Mouse (Mus musculus) forebrain, embryonic 14.5 days (tissue): ENCODE results near the gene Zc3h18. TPM values are rescaled to one million over a fixed set of nuclear protein-coding genes. Genes with fewer than 3 reads are reported as not detected.
A peak's percentile ranks its signal among the peaks of the same experiment; 100 is the strongest.

Experiments used
- ATAC-seq: fragments of 200-750 bp; cut with Nextera tagmentation; 2 replicates; pipeline ENCODE4 v1.8.0; 2017; ENCODE audit warnings: mild to moderate bottlenecking, moderate library complexity
- DNase-seq: peaks from one replicate; pipeline ENCODE4 v3.0.0-alpha.2; 2015; ENCODE audit warnings: low spot score
- H3K27ac ChIP-seq: fragments of 300-500 bp; sonication (generic); 2 replicates; pipeline ENCODE4 v1.5.1; 2014; ENCODE audit warnings: low read depth, mild to moderate bottlenecking, control low read depth, low read length, moderate library complexity
- H3K27me3 ChIP-seq: fragments of 300-500 bp; sonication (generic); replicated peaks from 2 replicates; pipeline ENCODE4 v1.6.1; 2014; ENCODE audit warnings: low read length, control low read depth, mixed read lengths; ENCODE audit not compliant: control insufficient read depth, insufficient read depth
- H3K36me3 ChIP-seq: fragments of 300-500 bp; sonication (generic); 2 replicates; pipeline ENCODE4 v1.6.1; 2014; ENCODE audit warnings: low read length, control low read depth; ENCODE audit not compliant: control insufficient read depth, insufficient read depth
- H3K4me1 ChIP-seq: fragments of 300-500 bp; sonication (generic); 2 replicates; pipeline ENCODE4 v1.6.1; 2014; ENCODE audit warnings: antibody characterized with exemption, low read length, control low read depth; ENCODE audit not compliant: control insufficient read depth, insufficient read depth
- H3K4me2 ChIP-seq: fragments of 300-500 bp; sonication (generic); 2 replicates; pipeline ENCODE4 v1.6.1; 2014; ENCODE audit warnings: mild to moderate bottlenecking, control low read depth, low read length
- H3K4me3 ChIP-seq: fragments of 300-500 bp; sonication (generic); 2 replicates; pipeline ENCODE4 v1.5.1; 2014; ENCODE audit warnings: low read depth, low read length, control low read depth
- H3K9ac ChIP-seq: fragments of 300-500 bp; sonication (generic); 2 replicates; pipeline ENCODE4 v1.6.1; 2014; ENCODE audit warnings: mild to moderate bottlenecking, low read length, control low read depth, moderate library complexity
- H3K9me3 ChIP-seq: fragments of 300-500 bp; sonication (generic); replicated peaks from 2 replicates; pipeline ENCODE4 v1.6.1; 2016; ENCODE audit warnings: low read length, control low read depth, mixed read lengths; ENCODE audit not compliant: control insufficient read depth
- WGBS: fragments of 180-500 bp; shearing (Covaris S2); extraction: QIAGEN DNeasy Blood & Tissue Kit; methylation state at CpG from one replicate; pipeline ENCODE4 v1.1.7; 2014; 5-methylcytosine and 5-hydroxymethylcytosine counted together
- polyA plus RNA-seq: library from polyadenylated mRNA; unstranded; fragments of >200 nt; fragmentation: Nextera tagmentation; extraction: Ambion mirVana; gene quantifications from 2 replicates; pipeline ENCODE4 v1.2.1, GENCODE M21; 2014

Gene Zc3h18
- polyA plus RNA-seq, 1 experiment from 2014 or later = 24.8 TPM

- Histone ChIP-seq H3K4me1 (peaks cover 4% of the 10 kb centered on the region; the same call in 1 of the 2 replicates), H3K9me3 (no peaks in the 10 kb centered on the region), H3K27me3 (no peaks in the 10 kb centered on the region), H3K36me3 (peaks cover 51% of the 10 kb centered on the region), H3K27ac (no peak overlapping the region), H3K4me3 (no peak overlapping the region), H3K4me2 (no peak overlapping the region), H3K9ac (no peak overlapping the region)
- 90% methylated on average over 20 of the region's 20 CpGs for WGBS
- ATAC-seq = no peak
- DNase-seq = no peak
Measured at GRCm38 (mm10) chr8:122436586-122437125, 60.2 kb downstream of the Zc3h18 start.

DNA sequence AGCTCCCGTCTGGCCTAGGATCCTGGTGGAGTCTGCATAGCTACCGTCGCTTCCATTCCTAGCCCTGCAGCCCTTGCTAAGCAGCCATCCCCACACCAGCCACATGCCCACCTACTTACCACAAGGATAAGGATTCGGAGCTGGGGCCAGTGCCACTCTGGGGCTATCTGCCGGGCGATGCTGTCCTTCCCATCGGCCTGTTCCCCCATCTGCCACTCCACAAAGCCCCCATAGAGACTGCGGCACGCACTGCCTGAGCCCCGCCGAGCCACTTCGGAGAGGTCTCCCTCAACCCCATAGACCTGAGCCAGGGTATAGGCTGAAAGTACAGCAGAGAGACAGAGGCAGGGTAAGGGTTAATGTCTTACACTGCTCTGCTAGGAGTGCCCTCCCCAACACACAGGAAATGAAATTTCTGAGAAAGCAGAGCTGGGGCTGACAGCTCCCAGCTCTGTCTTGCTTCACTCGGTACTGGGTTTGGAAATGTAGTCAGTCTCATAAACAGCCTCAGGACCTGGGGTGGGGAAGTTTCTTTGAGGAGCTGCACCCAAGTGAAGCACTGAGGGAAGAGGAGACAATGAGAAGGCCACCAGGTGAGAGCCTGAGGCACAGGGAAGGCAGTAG lies 61.4 kb downstream of the Zc3h18 start:
- ATAC-seq = no peak
- H3K27ac ChIP-seq = no peak overlapping the region

DNA sequence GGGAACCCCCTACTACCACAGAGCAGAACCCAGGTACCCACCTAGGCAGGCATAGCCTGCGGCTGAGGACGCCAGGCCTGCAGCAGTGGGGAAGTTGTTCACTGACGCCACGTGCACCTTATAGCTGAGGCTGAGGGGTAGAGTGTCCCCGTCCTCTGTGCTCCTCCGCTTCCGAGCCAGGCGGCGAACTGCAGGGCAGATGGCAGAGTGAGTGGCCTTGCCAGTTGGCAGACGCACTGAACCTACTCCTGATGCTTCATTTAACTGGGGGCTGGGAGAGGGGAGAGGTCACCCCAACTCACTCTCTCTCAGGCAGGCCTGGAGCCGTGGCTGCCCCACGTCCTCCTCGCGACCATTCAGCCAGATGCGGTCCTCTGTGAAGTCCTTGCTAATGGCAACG lies 62.9 kb downstream of the Zc3h18 start:
- 93% methylated on average over 16 of the region's 16 CpGs for WGBS
- Histone ChIP-seq H3K9me3 (no peaks in the 10 kb centered on the region), H3K4me1 (peaks cover 5% of the 10 kb centered on the region; the same call in 1 of the 2 replicates), H3K4me2 (no peak overlapping the region), H3K9ac (no peak overlapping the region), H3K27ac (no peak overlapping the region), H3K27me3 (no peaks in the 10 kb centered on the region), H3K4me3 (no peak overlapping the region), H3K36me3 (peaks cover 40% of the 10 kb centered on the region)
- no peak for DNase-seq
- ATAC-seq = no peak

More for the DNA sequence above, 61.4 kb downstream of the Zc3h18 start:
- Histone ChIP-seq H3K27me3 (no peaks in the 10 kb centered on the region), H3K9ac (no peak overlapping the region), H3K4me2 (no peak overlapping the region), H3K36me3 (peaks cover 51% of the 10 kb centered on the region), H3K4me3 (no peak overlapping the region), H3K9me3 (no peaks in the 10 kb centered on the region), H3K4me1 (peaks cover 8% of the 10 kb centered on the region)
- WGBS = 93% methylated on average over 13 of the region's 13 CpGs
- DNase-seq = no peak

GRCm38 (mm10) chr8:122441326-122441725 lies 64.9 kb downstream of the Zc3h18 start:
- H3K27me3 ChIP-seq = no peaks in the 10 kb centered on the region
- no peaks in the 10 kb centered on the region for H3K9me3 ChIP-seq
- H3K4me3 ChIP-seq = no peak overlapping the region
- H3K9ac ChIP-seq = no peak overlapping the region
- WGBS = 97% methylated on average over 1 of the region's 1 CpGs
- H3K4me1 ChIP-seq = peaks cover 14% of the 10 kb centered on the region; the same call in 1 of the 2 replicates
- peaks cover 23% of the 10 kb centered on the region for H3K36me3 ChIP-seq
- DNase-seq = no peak
- ATAC-seq = no peak
- no peak overlapping the region for H3K4me2 ChIP-seq
- no peak overlapping the region for H3K27ac ChIP-seq

DNA sequence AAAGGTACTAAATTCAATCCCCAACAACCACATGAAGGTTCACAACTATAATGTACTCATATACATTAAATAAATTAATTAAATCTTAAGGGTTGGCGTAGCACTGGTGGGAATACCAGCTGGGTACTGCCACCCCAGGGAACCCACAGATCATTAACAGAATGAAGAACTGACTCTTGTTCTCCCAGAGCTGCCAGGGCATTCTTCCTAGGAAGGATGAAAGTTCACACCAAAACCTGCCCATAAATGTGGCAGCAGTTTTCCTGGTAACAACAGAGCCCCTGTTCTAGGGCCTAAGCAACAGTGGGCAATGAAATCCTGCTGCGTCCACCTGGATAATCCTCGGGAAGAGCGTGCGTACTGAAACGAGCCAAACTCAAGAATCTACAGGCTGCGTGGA lies 65.9 kb downstream of the Zc3h18 start:
- DNase-seq (no peak), ATAC-seq (no peak)
- H3K27ac ChIP-seq = peak overlapping the region; percentile 79; the same call in 1 of the 2 replicates
- WGBS = 13% methylated on average over 7 of the region's 7 CpGs
- peak overlapping the region; percentile 77 for H3K9ac ChIP-seq
- peak overlapping the region; percentile 94 for H3K4me2 ChIP-seq
- H3K36me3 ChIP-seq = peaks cover 13% of the 10 kb centered on the region
- H3K27me3 ChIP-seq = no peaks in the 10 kb centered on the region
- H3K9me3 ChIP-seq = no peaks in the 10 kb centered on the region
- peak overlapping the region; percentile 70 for H3K4me3 ChIP-seq
- peaks cover 14% of the 10 kb centered on the region; the same call in 1 of the 2 replicates for H3K4me1 ChIP-seq

DNA sequence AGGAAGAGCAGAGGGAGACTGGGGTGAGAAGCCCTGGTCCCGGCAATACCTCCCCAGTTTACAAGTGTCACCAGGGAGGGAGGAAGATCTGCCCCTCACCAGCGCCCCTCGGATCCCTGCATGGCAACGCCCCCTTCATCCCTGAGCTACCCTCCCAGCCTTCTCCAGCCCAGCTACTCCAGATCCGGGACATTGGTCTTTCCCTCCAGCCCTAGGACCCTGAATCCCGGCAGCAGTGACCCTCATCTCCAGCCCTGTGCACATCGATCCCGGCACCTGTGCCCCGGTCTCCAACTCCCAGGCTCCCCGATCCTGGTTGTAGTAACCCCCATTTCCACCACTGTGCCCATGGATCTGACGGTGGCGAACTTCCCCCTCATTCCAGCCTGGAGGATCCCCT lies 66.4 kb downstream of the Zc3h18 start:
- ATAC-seq = no peak

GRCm38 (mm10) chr8:122443262-122444006 lies 67.0 kb downstream of the Zc3h18 start, which contains the start of gene Mvd:
Mvd (minus strand) TSS chr8:122443422.
- Histone ChIP-seq H3K27me3 (no peaks in the 10 kb centered on the region), H3K4me3 (peak within 1 kb of the TSS; percentile 70), H3K9me3 (no peaks in the 10 kb centered on the region), H3K36me3 (peaks cover 8% of the 10 kb centered on the region), H3K27ac (peak within 1 kb of the TSS; percentile 95), H3K4me1 (peaks cover 14% of the 10 kb centered on the region; the same call in 1 of the 2 replicates), H3K9ac (peak within 1 kb of the TSS; percentile 77), H3K4me2 (peak within 1 kb of the TSS; percentile 94)
- DNase-seq = peak; percentile 100
- ATAC-seq = peak; percentile 98
- under 1% methylated on average over 47 of the region's 47 CpGs for WGBS

More for the DNA sequence above, 66.4 kb downstream of the Zc3h18 start:
- H3K27me3 ChIP-seq = no peaks in the 10 kb centered on the region
- no peaks in the 10 kb centered on the region for H3K9me3 ChIP-seq
- peaks cover 9% of the 10 kb centered on the region for H3K36me3 ChIP-seq
- peak overlapping the region; percentile 79 for H3K27ac ChIP-seq
- H3K9ac ChIP-seq = peak overlapping the region; percentile 77
- DNase-seq = no peak
- H3K4me1 ChIP-seq = peaks cover 14% of the 10 kb centered on the region; the same call in 1 of the 2 replicates
- H3K4me3 ChIP-seq = peak overlapping the region; percentile 70
- H3K4me2 ChIP-seq = peak overlapping the region; percentile 94
- under 1% methylated on average over 12 of the region's 12 CpGs for WGBS

GRCm38 (mm10) chr8:122444058-122444748 lies 67.8 kb downstream of the Zc3h18 start:
- peak overlapping the region; percentile 72 for H3K9ac ChIP-seq
- peaks cover 6% of the 10 kb centered on the region for H3K36me3 ChIP-seq
- H3K9me3 ChIP-seq = no peaks in the 10 kb centered on the region
- DNase-seq (peak; percentile 97), ATAC-seq (peak; percentile 56)
- H3K27me3 ChIP-seq = no peaks in the 10 kb centered on the region
- H3K27ac ChIP-seq = peak overlapping the region; percentile 95
- peak overlapping the region; percentile 70 for H3K4me3 ChIP-seq
- peaks cover 14% of the 10 kb centered on the region; the same call in 1 of the 2 replicates for H3K4me1 ChIP-seq
- WGBS = 4% methylated on average over 19 of the region's 19 CpGs
- H3K4me2 ChIP-seq = peak overlapping the region; percentile 55
